12 mouse cellular contexts compared by ENCODE assay signal in genomic region chr5:136040210-136040609, GRCm38 (mm10). TPM values are rescaled to one million over a fixed set of nuclear protein-coding genes. Genes with fewer than 3 reads are reported as not detected.
DNase-seq lines count a peak whose midpoint lies in the region; ATAC-seq and TF ChIP-seq lines count a peak whose summit lies in the region.
"Had no signal": no experiment of that assay in that cellular context is flagged by ENCODE, and none has a peak within 500 bp of the region (broad histone marks: within the 10 kb centered on the region; RNA-seq: fewer than 3 reads in every experiment).

No protein-coding gene starts in this region.

- H3K4me1 ChIP-seq in hindbrain, embryonic 12.5 days: 0 out of 2 replicates have a peak, but pooled peaks cover 3% of the 10 kb centered on the region
- H3K4me1 ChIP-seq in hindbrain, postnatal 0 days (ENCODE audit: insufficient read depth, low read length): no peaks in the 10 kb centered on the region
- H3K4me1 ChIP-seq in limb, embryonic 10.5 days: peaks cover 19% of the 10 kb centered on the region

- H3K27ac ChIP-seq in hindbrain, embryonic 12.5 days: no peak overlapping the region
- no peak overlapping the region for H3K27ac ChIP-seq in hindbrain, postnatal 0 days
- no peak overlapping the region for H3K27ac ChIP-seq in limb, embryonic 10.5 days
- no peak overlapping the region for H3K27ac ChIP-seq in left cerebral cortex, adult 2 months

- H3K4me3 ChIP-seq in hindbrain, embryonic 12.5 days: no peak overlapping the region
- H3K4me3 ChIP-seq in hindbrain, postnatal 0 days (ENCODE audit: low read length): no peak overlapping the region
- H3K4me3 ChIP-seq in limb, embryonic 10.5 days: peak overlapping the region; percentile 32
- H3K4me3 ChIP-seq in left cerebral cortex, adult 2 months: no peak overlapping the region

- H3K9ac ChIP-seq in hindbrain, embryonic 12.5 days: 0 out of 2 replicates have a peak overlapping the region, but pooled peaks have one; percentile 23
- no peak overlapping the region for H3K9ac ChIP-seq in hindbrain, postnatal 0 days (replicated peaks; ENCODE audit: low read length)

- H3K27me3 ChIP-seq in hindbrain, embryonic 12.5 days: no peaks in the 10 kb centered on the region
- H3K27me3 ChIP-seq in hindbrain, postnatal 0 days (ENCODE audit: insufficient read depth, low read length): no peaks in the 10 kb centered on the region
- H3K27me3 ChIP-seq in limb, embryonic 10.5 days (ENCODE audit: low read depth, poor library complexity, severe bottlenecking): no peaks in the 10 kb centered on the region

- intact Hi-C loops in left cerebral cortex, adult 2 months (cut with DNase I): no loop called here

- 52% methylated on average over 5 of the region's 5 CpGs for WGBS in hindbrain, embryonic 12.5 days
- 42% methylated on average over 5 of the region's 5 CpGs for WGBS in hindbrain, postnatal 0 days
- 49% methylated on average over 5 of the region's 5 CpGs for WGBS in limb, embryonic 10.5 days

- H3K4me2 ChIP-seq in hindbrain, embryonic 12.5 days (replicated peaks): peak overlapping the region; percentile 25; the same call in 1 of the 2 replicates
- H3K4me2 ChIP-seq in hindbrain, postnatal 0 days (ENCODE audit: low read depth, low read length): no peak overlapping the region

- no peaks in the 10 kb centered on the region for H3K9me3 ChIP-seq in hindbrain, embryonic 12.5 days (replicated peaks)
- no peaks in the 10 kb centered on the region for H3K9me3 ChIP-seq in hindbrain, postnatal 0 days (ENCODE audit: low read length)
- no peaks in the 10 kb centered on the region for H3K9me3 ChIP-seq in limb, embryonic 10.5 days (replicated peaks)

- no peak for DNase-seq in hindbrain, postnatal 0 days (ENCODE audit: low spot score)
- peak; percentile 55 for DNase-seq in A20 (ENCODE audit: low read depth, low spot score)
- peak; percentile 17 for DNase-seq in brain, embryonic 14.5 days (ENCODE audit: low read depth)
- DNase-seq in limb, embryonic 10.5 days (ENCODE audit: low spot score): no peak
- DNase-seq in frontal cortex, postnatal 14 days (ENCODE audit: low spot score in 2 of 2): no peak
- DNase-seq in left cerebral cortex, adult 2 months (ENCODE audit: extremely low spot score in 1 of 2, low spot score in 2 of 2): no peak
- no peak for DNase-seq in natural killer cell, adult 2 months (ENCODE audit: low spot score in 2 of 2)

- no peak for TF ChIP-seq POLR2A in brain, embryonic 14.5 days (IDR thresholded peaks at IDR 0.05; ENCODE audit: borderline replicate concordance, extremely low read depth, insufficient read depth, insufficient read length, poor library complexity, severe bottlenecking)

- no peaks in the 10 kb centered on the region for H3K36me3 ChIP-seq in hindbrain, embryonic 12.5 days
- H3K36me3 ChIP-seq in hindbrain, postnatal 0 days (ENCODE audit: insufficient read depth, low read length): no peaks in the 10 kb centered on the region
- no peaks in the 10 kb centered on the region for H3K36me3 ChIP-seq in limb, embryonic 10.5 days

- no peak for TF ChIP-seq CTCF in hindbrain, postnatal 0 days (IDR thresholded peaks at IDR 0.05; ENCODE audit: low read depth)
- no peak for TF ChIP-seq CTCF in brain, embryonic 14.5 days (IDR thresholded peaks at IDR 0.05; ENCODE audit: borderline replicate concordance, extremely low read depth, insufficient read depth, insufficient read length)
- no peak for TF ChIP-seq CTCF in left cerebral cortex, adult 2 months (IDR thresholded peaks at IDR 0.05)

- no peak for ATAC-seq in hindbrain, embryonic 12.5 days (ENCODE audit: low FRiP score)
- ATAC-seq in hindbrain, postnatal 0 days: no peak

RNA-seq across cellular contexts. Expression of gene Upk3b, which starts 1.9 kb away (rescaled TPM):
- polyA plus RNA-seq in hindbrain, embryonic 12.5 days (2016; fragmentation: Nextera tagmentation; extraction: Ambion mirVana): 0.05 TPM in 1 of 2 replicates, not detected in the other
- total RNA-seq in hindbrain, postnatal 0 days (2014; rRNA removed): not detected in 2 replicates
- not detected in 2 replicates for polyA plus RNA-seq in hindbrain, postnatal 0 days (2015; fragmentation: Nextera tagmentation; extraction: Ambion mirVana)
- 0.06 and 0.11 TPM in 2 replicates for polyA plus RNA-seq in brain, embryonic 14.5 days (2012; rRNA removed)
- polyA plus RNA-seq in limb, embryonic 10.5 days (2016; fragmentation: Nextera tagmentation; extraction: Ambion mirVana): 1.5 and 5.5 TPM in 2 replicates
- total RNA-seq in left cerebral cortex, adult 2 months (2021): not detected
- total RNA-seq: gastrocnemius, adult 8-10 months; left cerebral cortex, postnatal 10 days; MEL had no signal
- polyA plus RNA-seq: cortical plate, adult 2 months had no signal

RNA-seq across cellular contexts. Expression of gene Upk3bl, which starts 14.1 kb away (rescaled TPM):
- 1.5 and 2.0 TPM in 2 replicates for polyA plus RNA-seq in hindbrain, embryonic 12.5 days (2016; fragmentation: Nextera tagmentation; extraction: Ambion mirVana)
- total RNA-seq in hindbrain, postnatal 0 days (2014; rRNA removed): not detected in 2 replicates
- 0.14 TPM in 1 of 2 replicates, not detected in the other for polyA plus RNA-seq in hindbrain, postnatal 0 days (2015; fragmentation: Nextera tagmentation; extraction: Ambion mirVana)
- polyA plus RNA-seq in brain, embryonic 14.5 days (2012; rRNA removed): 0.26 and 0.40 TPM in 2 replicates
- 3.5 and 4.9 TPM in 2 replicates for polyA plus RNA-seq in limb, embryonic 10.5 days (2016; fragmentation: Nextera tagmentation; extraction: Ambion mirVana)
- not detected for total RNA-seq in left cerebral cortex, adult 2 months (2021)
- total RNA-seq: gastrocnemius, adult 8-10 months; left cerebral cortex, postnatal 10 days; MEL had no signal

RNA-seq across cellular contexts. Expression of gene Rasa4, which starts 43.5 kb away (rescaled TPM):
- 12.5 and 13.1 TPM in 2 replicates for polyA plus RNA-seq in hindbrain, embryonic 12.5 days (2016; fragmentation: Nextera tagmentation; extraction: Ambion mirVana)
- total RNA-seq in hindbrain, postnatal 0 days (2014; rRNA removed): 27.0 and 27.5 TPM in 2 replicates
- polyA plus RNA-seq in hindbrain, postnatal 0 days (2015; fragmentation: Nextera tagmentation; extraction: Ambion mirVana): 19.2 and 19.4 TPM in 2 replicates
- polyA plus RNA-seq in brain, embryonic 14.5 days (2012; rRNA removed): 9.5 and 18.1 TPM in 2 replicates
- polyA plus RNA-seq in limb, embryonic 10.5 days (2016; fragmentation: Nextera tagmentation; extraction: Ambion mirVana): 1.1 and 2.4 TPM in 2 replicates
- total RNA-seq in left cerebral cortex, adult 2 months (2021): 1 to 10 TPM; 5.4 to 5.8 TPM

RNA-seq across cellular contexts. Expression of gene Dtx2, which starts 45.6 kb away (rescaled TPM):
- polyA plus RNA-seq in hindbrain, embryonic 12.5 days (2016; fragmentation: Nextera tagmentation; extraction: Ambion mirVana): 31.4 and 34.5 TPM in 2 replicates
- 23.5 and 28.6 TPM in 2 replicates for total RNA-seq in hindbrain, postnatal 0 days (2014; rRNA removed)
- 17.4 and 17.9 TPM in 2 replicates for polyA plus RNA-seq in hindbrain, postnatal 0 days (2015; fragmentation: Nextera tagmentation; extraction: Ambion mirVana)
- polyA plus RNA-seq in brain, embryonic 14.5 days (2012; rRNA removed): 26.7 and 28.4 TPM in 2 replicates
- 41.5 and 42.3 TPM in 2 replicates for polyA plus RNA-seq in limb, embryonic 10.5 days (2016; fragmentation: Nextera tagmentation; extraction: Ambion mirVana)
- total RNA-seq in left cerebral cortex, adult 2 months (2021): 1 to 10 TPM; 8.0 to 9.5 TPM

Comparison
In these comparisons a context has a peak if more than half of its experiments do, and no peak if none do; other contexts are left out.
1. DNase-seq: peak in A20 (single experiment) and brain, embryonic 14.5 days (single experiment); none in hindbrain, postnatal 0 days (single experiment), limb, embryonic 10.5 days (single experiment), frontal cortex, postnatal 14 days (0 of 2), left cerebral cortex, adult 2 months (0 of 2) and natural killer cell, adult 2 months (0 of 2).